Mouse (Mus musculus) embryonic fibroblast, embryonic 13.5 days (primary cell): ENCODE measurements around the gene Fkbp2.

Experiments used
- CTCF ChIP-seq: IDR thresholded peaks from 2 replicates; pipeline ENCODE4 v1.5.1; 2011; ENCODE audit warnings: mild to moderate bottlenecking, control low read depth, low read length, moderate library complexity, borderline replicate concordance; ENCODE audit not compliant: insufficient read depth
- POLR2A ChIP-seq: IDR thresholded peaks from 2 replicates; pipeline ENCODE4 v1.6.1; 2011; ENCODE audit warnings: low read depth, mild to moderate bottlenecking, control low read depth, low read length, moderate library complexity

DNA sequence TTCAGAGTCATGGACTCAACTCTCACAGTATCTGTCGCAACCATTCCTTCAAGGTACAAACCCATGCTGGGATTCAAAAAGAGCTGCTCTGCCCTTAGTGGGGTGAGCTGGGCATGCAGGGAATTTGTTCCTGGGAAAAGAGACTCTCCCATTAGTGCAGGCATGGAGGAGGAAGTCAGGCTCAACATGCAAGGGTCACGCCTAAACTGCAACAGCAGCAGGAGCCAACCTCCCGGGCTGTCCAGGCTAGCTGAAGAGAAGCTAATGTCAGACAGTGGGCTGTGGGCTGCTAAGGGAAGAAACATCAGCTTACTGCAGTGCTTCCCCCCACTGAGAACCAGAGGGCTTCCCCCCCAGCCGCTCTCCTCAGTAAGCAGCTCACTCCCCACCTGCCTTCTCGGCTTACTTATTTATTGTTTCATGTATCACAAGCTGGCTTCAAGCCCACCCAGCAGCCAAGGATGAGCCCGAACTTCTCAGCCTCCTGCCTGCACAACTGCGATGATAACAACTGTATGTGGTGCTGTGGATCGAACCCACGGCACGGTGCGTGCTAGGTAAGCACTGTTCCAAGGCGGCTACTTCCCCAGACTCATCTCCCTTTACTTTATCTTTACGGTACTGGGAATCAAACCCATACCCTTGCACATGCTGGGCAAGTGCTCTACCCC, 7.9 kb downstream of the Fkbp2 start:
- TF ChIP-seq CTCF (no peak), POLR2A (no peak)
